Mouse (Mus musculus) MEL (cell line): ENCODE data around the gene Gm609. TPM values are rescaled to one million over a fixed set of nuclear protein-coding genes. Genes with fewer than 3 reads are reported as not detected.

Experiments
- DNase-seq: peaks from one replicate; pipeline ENCODE4 v3.0.0; 2011; ENCODE audit warnings: low read depth, low spot score
- H3K27ac ChIP-seq: 2 replicates; pipeline ENCODE4 v1.5.1; 2012; ENCODE audit warnings: low read depth, mild to moderate bottlenecking, control low read depth, low read length, moderate library complexity; ENCODE audit not compliant: control insufficient read depth
- H3K27me3 ChIP-seq, 2 experiments: fragments of 150-350 bp in 1 of 2; sonication (generic) in 1 of 2; 2 replicates each; pipeline ENCODE4 v1.6.1; 2012; ENCODE audit warnings: low read length in 2 of 2, mild to moderate bottlenecking in 2 of 2, improper control_type of control experiment in 1 of 2, moderate library complexity in 1 of 2; ENCODE audit not compliant: insufficient read depth in 2 of 2, control insufficient read depth in 1 of 2
- H3K36me3 ChIP-seq, 2 experiments: 2 replicates each; pipeline ENCODE4 v1.6.1; 2012 to 2014; ENCODE audit warnings: low read length in 2 of 2, improper control_type of control experiment in 1 of 2, inconsistent platforms in 1 of 2, mild to moderate bottlenecking in 1 of 2; ENCODE audit not compliant: insufficient read depth in 2 of 2, control insufficient read depth in 1 of 2
- H3K4me1 ChIP-seq, 2 experiments: fragments of 150-350 bp in 1 of 2; sonication (generic) in 1 of 2; 2 replicates each; pipeline ENCODE4 v1.6.1; 2012; ENCODE audit warnings: low read length in 2 of 2, improper control_type of control experiment in 1 of 2, mild to moderate bottlenecking in 1 of 2; ENCODE audit not compliant: insufficient read depth in 2 of 2, control insufficient read depth in 1 of 2
- H3K4me3 ChIP-seq, 2 experiments: fragments of 150-350 bp in 1 of 2; sonication (generic) in 1 of 2; 2 replicates each; pipeline ENCODE4 v1.5.1; 2012; ENCODE audit warnings: low read depth in 2 of 2, low read length in 2 of 2, mild to moderate bottlenecking in 2 of 2, moderate library complexity in 2 of 2, control low read depth in 1 of 2, improper control_type of control experiment in 1 of 2; ENCODE audit not compliant: control insufficient read depth in 1 of 2, insufficient read depth in 1 of 2
- H3K79me2 ChIP-seq: 2 replicates; pipeline ENCODE4 v1.6.1; 2012; ENCODE audit warnings: mild to moderate bottlenecking, low read length, moderate library complexity; ENCODE audit not compliant: control insufficient read depth, poor library complexity, insufficient read depth
- H3K9ac ChIP-seq: 2 replicates; pipeline ENCODE4 v1.6.1; 2012; ENCODE audit warnings: low read depth, mild to moderate bottlenecking, control low read depth, low read length, moderate library complexity; ENCODE audit not compliant: control insufficient read depth, poor library complexity, severe bottlenecking
- H3K9me3 ChIP-seq: fragments of 150-350 bp; sonication (generic); replicated peaks from 2 replicates; pipeline ENCODE4 v1.6.1; 2012; ENCODE audit warnings: mild to moderate bottlenecking, low read length, improper control_type of control experiment, moderate library complexity; ENCODE audit not compliant: insufficient read depth
- CHD1 ChIP-seq: IDR thresholded peaks from 2 replicates; pipeline ENCODE4 v1.6.1; 2012; ENCODE audit warnings: low read depth, mild to moderate bottlenecking, inconsistent platforms, low read length, improper control_type of control experiment
- E2F4 ChIP-seq: IDR thresholded peaks from 2 replicates; pipeline ENCODE4 v1.6.1; 2011; ENCODE audit warnings: low read depth, low read length, improper control_type of control experiment, borderline replicate concordance
- EP300 ChIP-seq, 2 experiments: IDR thresholded peaks; 2 replicates each; pipeline ENCODE4 v1.6.1; 2011; ENCODE audit warnings: improper control_type of control experiment in 2 of 2, low read length in 2 of 2, low read depth in 1 of 2, mild to moderate bottlenecking in 1 of 2
- GABPA ChIP-seq: IDR thresholded peaks from 2 replicates; pipeline ENCODE4 v1.6.1; 2012; ENCODE audit warnings: low read depth, mild to moderate bottlenecking, inconsistent platforms, low read length, improper control_type of control experiment, moderate library complexity
- GATA1 ChIP-seq: IDR thresholded peaks from 2 replicates; pipeline ENCODE4 v1.6.1; 2011; ENCODE audit warnings: low read depth, low read length, improper control_type of control experiment
- HCFC1 ChIP-seq: IDR thresholded peaks from 2 replicates; pipeline ENCODE4 v1.6.1; 2012; ENCODE audit warnings: low read depth, mild to moderate bottlenecking, inconsistent platforms, low read length, improper control_type of control experiment, moderate library complexity
- KAT2A ChIP-seq: conservative IDR thresholded peaks from 2 replicates; pipeline ENCODE4 v1.6.1; 2012; ENCODE audit warnings: low read depth, low read length, improper control_type of control experiment, inconsistent platforms
- MAFK ChIP-seq: IDR thresholded peaks from 2 replicates; pipeline ENCODE4 v1.6.1; 2011; ENCODE audit warnings: low read depth, mild to moderate bottlenecking, low read length, improper control_type of control experiment, borderline replicate concordance
- MAZ ChIP-seq: IDR thresholded peaks from 2 replicates; pipeline ENCODE4 v1.6.1; 2012; ENCODE audit warnings: low read depth, mild to moderate bottlenecking, inconsistent platforms, low read length, improper control_type of control experiment
- MXI1 ChIP-seq: IDR thresholded peaks from 2 replicates; pipeline ENCODE4 v1.6.1; 2011; ENCODE audit warnings: mild to moderate bottlenecking, low read depth, low read length, improper control_type of control experiment
- MYB ChIP-seq: IDR thresholded peaks from 2 replicates; pipeline ENCODE4 v1.6.1; 2011; ENCODE audit warnings: mild to moderate bottlenecking, low read depth, low read length, improper control_type of control experiment
- MYC ChIP-seq: IDR thresholded peaks from 2 replicates; pipeline ENCODE4 v1.6.1; 2011; ENCODE audit warnings: low read depth, mild to moderate bottlenecking, low read length, improper control_type of control experiment, moderate library complexity
- NELFE ChIP-seq: IDR thresholded peaks from 2 replicates; pipeline ENCODE4 v1.6.1; 2011; ENCODE audit warnings: low read depth, low read length, improper control_type of control experiment
- POLR2AphosphoS5 ChIP-seq: IDR thresholded peaks from 2 replicates; pipeline ENCODE4 v1.6.1; 2012; ENCODE audit warnings: low read depth, borderline replicate concordance, mild to moderate bottlenecking, inconsistent platforms, low read length, moderate library complexity, mixed read lengths
- SMC3 ChIP-seq: IDR thresholded peaks from 2 replicates; pipeline ENCODE4 v1.6.1; 2011; ENCODE audit warnings: low read depth, low read length, improper control_type of control experiment
- TBP ChIP-seq: IDR thresholded peaks from 2 replicates; pipeline ENCODE4 v1.8.0; 2011; ENCODE audit warnings: low read depth, low read length, improper control_type of control experiment
- TCF12 ChIP-seq: IDR thresholded peaks from 2 replicates; pipeline ENCODE4 v1.6.1; 2014; ENCODE audit warnings: low read depth, mild to moderate bottlenecking, inconsistent platforms, low read length, improper control_type of control experiment, moderate library complexity
- USF2 ChIP-seq, 2 experiments: IDR thresholded peaks; 2 replicates each; pipeline ENCODE4 v1.6.1; 2011 to 2012; ENCODE audit warnings: improper control_type of control experiment in 2 of 2, low read length in 2 of 2, borderline replicate concordance in 1 of 2, inconsistent platforms in 1 of 2, low read depth in 1 of 2, mild to moderate bottlenecking in 1 of 2; ENCODE audit not compliant: insufficient read depth in 1 of 2
- ZMIZ1 ChIP-seq: IDR thresholded peaks from 2 replicates; pipeline ENCODE4 v1.6.1; 2012; ENCODE audit warnings: low read depth, mild to moderate bottlenecking, inconsistent platforms, low read length, improper control_type of control experiment, moderate library complexity
- polyA plus RNA-seq, 2 experiments: library from polyadenylated mRNA; stranded (reverse) in 1 of 2; unstranded in 1 of 2; fragments of >175 nt in 1 of 2; fragments of >200 nt in 1 of 2; gene quantifications; 2 replicates each; pipeline versions ENCODE4 v1.2.1 to v1.2.4; 2012; ENCODE audit warnings: low replicate concordance in 2 of 2, low read depth in 1 of 2; ENCODE audit not compliant: insufficient read length in 2 of 2, insufficient read depth in 1 of 2, missing spikeins in 1 of 2
- total RNA-seq: library from RNA; depleted of rRNA; stranded (reverse); fragments of 300-350 nt; gene quantifications from 2 replicates; pipeline ENCODE4 v1.2.3, GENCODE M21; 2012

Gm609 gene
- total and polyA plus RNA-seq, 3 experiments: 0.03 TPM; not detected in 2

DNA sequence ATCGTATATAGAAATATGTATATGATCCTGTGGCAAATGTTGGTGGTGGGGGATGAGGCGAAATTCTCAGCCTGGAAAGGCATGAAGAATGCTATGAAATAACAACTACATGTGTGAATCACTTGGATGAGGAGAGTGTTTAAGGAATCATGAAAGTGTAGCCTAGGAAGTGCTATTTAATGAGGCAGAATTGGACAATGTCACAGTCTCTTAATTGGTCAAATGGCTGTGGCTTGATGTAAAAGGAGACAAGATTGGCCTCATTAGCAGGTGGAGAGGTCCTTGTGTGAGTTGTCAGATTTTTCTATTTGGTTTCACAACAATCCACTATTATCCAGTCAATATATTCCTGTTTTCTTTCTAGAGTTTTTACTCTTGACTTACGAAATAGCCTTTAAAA, 101.1 kb downstream of the Gm609 start:
- H3K9ac ChIP-seq: no peak overlapping the region
- H3K79me2 ChIP-seq: no peaks in the 10 kb centered on the region
- no peaks in the 10 kb centered on the region for H3K9me3 ChIP-seq
- H3K4me1 ChIP-seq: no peaks in the 10 kb centered on the region
- no peak overlapping the region for H3K4me3 ChIP-seq
- no peaks in the 10 kb centered on the region for H3K27me3 ChIP-seq
- TF ChIP-seq MAFK: no peak
- TF ChIP-seq POLR2AphosphoS5: no peak
- TF ChIP-seq CHD1: no peak
- no peak for TF ChIP-seq KAT2A
- no peak for TF ChIP-seq SMC3
- TF ChIP-seq NELFE: no peak
- no peak for TF ChIP-seq ZMIZ1
- no peak for TF ChIP-seq E2F4
- TF ChIP-seq TCF12: no peak
- no peak for TF ChIP-seq TBP
- no peak for TF ChIP-seq USF2 (IDR thresholded peaks at IDR 0.05; ENCODE audit: borderline replicate concordance in 1 of 2, insufficient read depth in 1 of 2, low read depth in 1 of 2, low read length in 2 of 2)
- no peak for TF ChIP-seq MAZ
- no peak for TF ChIP-seq HCFC1
- DNase-seq: no peak
- no peak overlapping the region for H3K27ac ChIP-seq
- H3K36me3 ChIP-seq: no peaks in the 10 kb centered on the region

DNA sequence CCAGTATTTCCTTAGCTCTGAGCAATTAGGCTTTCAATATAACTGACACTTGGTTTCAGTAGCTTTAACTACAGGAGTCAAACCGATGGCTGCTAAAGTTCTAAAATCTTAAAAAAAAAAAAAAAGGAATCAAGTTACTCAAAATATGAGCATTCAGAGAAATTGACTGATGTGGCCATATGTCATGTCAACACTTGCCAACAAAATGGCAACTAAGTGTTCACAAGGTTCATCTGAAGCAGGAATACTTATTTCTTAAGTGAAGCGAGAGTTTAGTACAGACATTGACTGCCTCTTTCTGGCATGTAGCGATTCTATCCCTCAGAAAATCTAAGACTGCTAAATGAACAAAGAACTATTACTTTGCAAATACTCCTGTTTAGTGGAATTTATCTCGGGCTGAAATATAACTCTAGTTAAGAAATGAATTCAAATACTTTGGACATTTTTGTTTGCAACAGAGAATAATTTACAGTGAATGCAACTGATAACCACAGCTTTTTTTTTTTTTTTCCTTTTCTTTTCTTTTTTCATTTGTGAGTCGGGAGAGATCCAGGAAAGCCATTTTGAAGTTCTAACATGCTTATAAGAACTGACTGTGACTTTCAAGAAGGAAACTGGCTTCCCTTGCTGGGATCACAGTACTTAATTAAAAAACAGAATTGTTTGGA, 102.3 kb downstream of the Gm609 start:
- H3K36me3 ChIP-seq: no peaks in the 10 kb centered on the region
- H3K4me1 ChIP-seq: no peaks in the 10 kb centered on the region
- TF ChIP-seq MXI1 (no peak), MYC (no peak), TCF12 (no peak), GABPA (no peak), GATA1 (no peak), POLR2AphosphoS5 (no peak), ZMIZ1 (no peak), EP300 (IDR thresholded peaks at IDR 0.05; ENCODE audit: low read depth in 1 of 2, low read length in 2 of 2) (no peak), MYB (no peak)
- no peak overlapping the region for H3K9ac ChIP-seq
- H3K79me2 ChIP-seq: no peaks in the 10 kb centered on the region
- DNase-seq: no peak
- no peak overlapping the region for H3K27ac ChIP-seq
- H3K27me3 ChIP-seq: no peaks in the 10 kb centered on the region
- H3K4me3 ChIP-seq: no peak overlapping the region
- H3K9me3 ChIP-seq: no peaks in the 10 kb centered on the region
